Mouse (Mus musculus) kidney, adult 9 months (tissue): ENCODE measurements around the gene Myo1g.
"Not testable (repeated sequence)": the region's sequence is repeated elsewhere in the genome, so short reads cannot be mapped to it uniquely, and the experiment has no call there.

ENCODE experiments used
- DNase-seq: peaks from one replicate; pipeline ENCODE4 v3.0.0; 2022

The Myo1g gene

DNA sequence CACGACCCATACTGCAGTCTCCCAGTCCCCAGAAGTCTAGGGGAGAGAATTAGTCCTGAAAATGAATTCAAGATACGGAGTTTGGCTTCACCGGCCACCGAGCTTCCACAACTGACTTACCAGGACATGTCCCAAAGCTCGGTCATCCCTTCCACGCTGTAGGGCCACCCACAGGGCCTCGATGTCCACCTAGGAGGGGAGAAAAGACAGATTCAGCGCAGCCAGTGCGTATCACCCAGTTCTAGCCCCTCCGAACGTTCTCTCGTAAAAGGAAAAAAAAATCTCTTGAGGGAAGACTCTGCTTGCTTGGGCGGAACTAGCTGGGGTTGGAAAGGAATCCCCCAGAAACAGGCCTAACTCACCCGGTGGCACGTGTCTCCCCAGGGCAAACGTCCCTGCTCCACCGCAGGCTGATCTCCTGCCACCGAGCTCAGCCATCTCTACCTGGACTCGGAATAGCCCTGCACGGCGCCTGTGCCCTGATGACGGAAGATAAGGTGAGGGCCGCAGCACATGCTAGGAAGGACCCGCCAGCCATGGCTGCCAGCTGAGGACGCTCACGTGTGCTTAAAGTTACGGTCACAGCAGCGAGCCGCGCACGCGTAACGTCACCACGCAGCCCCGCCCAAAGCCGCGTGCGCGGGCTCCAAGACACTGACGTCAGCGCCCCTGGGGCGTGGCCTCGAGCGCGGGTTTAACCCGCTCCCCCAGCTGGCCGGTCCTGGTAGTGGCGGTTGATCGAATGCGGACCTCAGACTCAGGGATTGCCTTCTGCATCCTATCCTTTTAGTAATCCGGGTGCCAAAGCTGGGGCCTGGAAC, 7.6 kb upstream of the Myo1g start:
- DNase-seq = peak; percentile 99

- DNase-seq = no peak
These were observed 6.8 kb upstream of the Myo1g start for GRCm38 (mm10) chr11:6527256-6528185.

- DNase-seq = not testable (repeated sequence)
These were observed 5.9 kb upstream of the Myo1g start for GRCm38 (mm10) chr11:6526526-6527255.

GRCm38 (mm10) chr11:6525241-6525640, 4.5 kb upstream of the Myo1g start:
- DNase-seq = no peak

GRCm38 (mm10) chr11:6524880-6525238, 4.1 kb upstream of the Myo1g start:
- no peak for DNase-seq

- no peak for DNase-seq
These were observed 3.6 kb upstream of the Myo1g start for GRCm38 (mm10) chr11:6524165-6524879.

DNA sequence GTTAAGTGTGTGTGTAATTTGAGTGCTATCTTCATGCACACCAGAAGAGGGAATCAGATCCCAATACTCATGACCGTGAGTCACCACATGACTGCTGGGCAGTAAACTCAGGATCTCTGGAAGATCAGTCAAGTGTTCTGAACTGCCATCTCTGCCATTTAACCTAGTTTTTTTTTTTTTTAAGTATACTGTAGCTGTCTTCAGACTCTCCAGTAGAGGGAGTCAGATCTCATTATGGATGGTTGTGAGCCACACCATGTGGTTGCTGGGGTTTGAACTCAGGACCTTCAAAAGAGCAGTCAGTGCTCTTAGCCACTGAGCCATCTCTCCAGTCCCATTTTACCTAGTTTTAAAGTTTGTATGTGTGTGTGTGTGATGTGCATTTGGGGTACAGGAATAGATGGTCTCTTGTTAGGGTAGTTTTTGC, 2.9 kb upstream of the Myo1g start:
- no peak for DNase-seq

GRCm38 (mm10) chr11:6522782-6523525, 2.2 kb upstream of the Myo1g start:
- DNase-seq = no peak

DNA sequence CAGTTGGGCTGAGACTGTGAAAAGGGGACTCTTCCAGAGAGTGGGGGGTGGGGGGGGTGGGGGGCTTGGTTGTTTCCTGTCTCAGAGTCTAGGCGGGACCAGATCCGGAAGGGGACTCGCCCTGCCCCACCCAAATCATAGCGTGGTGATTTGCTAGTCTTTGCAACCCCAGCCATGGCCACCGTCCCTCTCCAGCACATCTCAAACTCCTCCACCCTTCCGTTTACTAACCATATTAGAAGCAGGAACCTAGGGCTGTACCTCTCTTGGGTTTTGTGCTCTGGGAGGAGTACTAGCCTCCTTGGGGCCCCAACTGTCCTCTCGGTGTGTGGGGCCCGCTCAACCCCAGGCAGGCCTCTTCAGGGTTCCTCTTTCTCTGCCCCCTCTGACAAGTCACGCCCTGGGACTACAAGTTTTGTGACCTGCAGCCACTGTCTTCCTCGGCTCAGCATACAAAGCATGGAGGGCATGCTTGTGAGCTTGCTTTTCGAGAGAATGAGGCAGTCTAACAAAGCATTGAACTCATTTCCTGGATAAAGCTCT, 1.2 kb downstream of the Myo1g start:
- DNase-seq = no peak

- no peak for DNase-seq
These were observed 5.9 kb downstream of the Myo1g start for GRCm38 (mm10) chr11:6514837-6515236.

GRCm38 (mm10) chr11:6508269-6508876, 12.4 kb downstream of the Myo1g start:
- no peak for DNase-seq

GRCm38 (mm10) chr11:6506516-6506915, 14.2 kb downstream of the Myo1g start:
- no peak for DNase-seq

- no peak for DNase-seq
These were observed 16.1 kb downstream of the Myo1g start for GRCm38 (mm10) chr11:6504689-6505088.

- no peak for DNase-seq
These were observed 16.5 kb downstream of the Myo1g start for GRCm38 (mm10) chr11:6504226-6504625.

GRCm38 (mm10) chr11:6502506-6502905, 18.3 kb downstream of the Myo1g start:
- no peak for DNase-seq

DNA sequence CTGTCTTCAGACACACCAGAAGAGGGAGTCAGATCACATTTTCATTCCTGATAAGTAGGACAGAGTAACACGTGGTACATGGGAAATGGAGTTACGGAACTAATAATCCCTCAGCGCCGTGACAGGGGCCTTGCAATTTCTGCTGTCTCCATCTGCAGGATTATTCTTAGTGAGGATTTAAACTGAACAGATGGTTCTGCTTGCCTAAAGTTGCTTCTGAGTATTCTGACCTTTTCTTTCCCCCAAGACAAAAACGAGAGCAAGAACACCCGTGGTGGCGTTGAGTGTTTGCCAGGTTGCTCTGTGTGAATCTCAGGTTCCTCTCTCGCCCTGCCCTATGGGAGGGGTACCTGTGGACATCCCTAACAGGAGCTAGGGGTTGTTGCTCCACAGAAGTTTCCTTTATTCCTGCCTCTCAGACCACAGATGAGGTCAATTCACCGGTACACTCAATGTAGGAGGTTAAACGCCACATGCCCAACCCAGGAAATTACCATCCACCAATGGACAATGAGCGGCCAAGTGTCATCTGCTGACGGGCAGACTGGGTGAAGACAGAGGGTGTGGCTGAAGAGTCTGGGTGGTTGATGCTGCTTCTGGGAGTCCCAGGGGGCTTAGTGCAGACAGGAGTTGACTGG, 23.3 kb downstream of the Myo1g start:
- DNase-seq = no peak

- DNase-seq = peak; percentile 64
These were observed 30.9 kb downstream of the Myo1g start for GRCm38 (mm10) chr11:6489691-6490503.

- DNase-seq = peak; percentile 63
These were observed 31.5 kb downstream of the Myo1g start for GRCm38 (mm10) chr11:6489257-6489656.

GRCm38 (mm10) chr11:6488041-6488684, 32.6 kb downstream of the Myo1g start:
- no peak for DNase-seq
